Mouse (Mus musculus) left cerebral cortex, postnatal 4 days (tissue): ENCODE results near the gene Rrp7a. TPM values are rescaled to one million over a fixed set of nuclear protein-coding genes. Genes with fewer than 3 reads are reported as not detected.
A peak's percentile ranks its signal among the peaks of the same experiment; 100 is the strongest.

ENCODE experiments used
- DNase-seq: peaks from one replicate; pipeline ENCODE4 v3.0.0-alpha.2; 2022
- intact Hi-C: fragments of 180-260 bp; cut with DNase I; formaldehyde crosslinking; loops from one replicate; pipeline ENCODE4 v1.15.1; 2025
- total RNA-seq, 2 experiments: library from RNA; stranded (reverse); gene quantifications; 2 replicates each; pipeline ENCODE4 v1.2.3; 2021

Gene Rrp7a
- 100 to 1,000 TPM; 125 to 127 TPM for total RNA-seq

GRCm38 (mm10) chr15:83122566-83123145, at the start of gene Rrp7a:
Gene Rrp7a (minus strand): TSS chr15:83122801.
- peak; percentile 92 for DNase-seq
- intact Hi-C loops, result loop anchor here (2.0 kb wide), 1 partner anchor 26 kb away; the partner anchor contains the start of gene Poldip3

GRCm38 (mm10) chr15:83171712-83172481, 49.3 kb upstream of the Rrp7a start:
- DNase-seq, result peak; percentile 97
- intact Hi-C loops, result no loop called here

GRCm38 (mm10) chr15:83170956-83171659, 48.5 kb upstream of the Rrp7a start:
- intact Hi-C loops, result no loop called here

GRCm38 (mm10) chr15:83169772-83170722, 47.4 kb upstream of the Rrp7a start:
- no peak for DNase-seq
- intact Hi-C loops, result no loop called here

More at GRCm38 (mm10) chr15:83170956-83171659, 48.5 kb upstream of the Rrp7a start:
- DNase-seq, result no peak

DNA sequence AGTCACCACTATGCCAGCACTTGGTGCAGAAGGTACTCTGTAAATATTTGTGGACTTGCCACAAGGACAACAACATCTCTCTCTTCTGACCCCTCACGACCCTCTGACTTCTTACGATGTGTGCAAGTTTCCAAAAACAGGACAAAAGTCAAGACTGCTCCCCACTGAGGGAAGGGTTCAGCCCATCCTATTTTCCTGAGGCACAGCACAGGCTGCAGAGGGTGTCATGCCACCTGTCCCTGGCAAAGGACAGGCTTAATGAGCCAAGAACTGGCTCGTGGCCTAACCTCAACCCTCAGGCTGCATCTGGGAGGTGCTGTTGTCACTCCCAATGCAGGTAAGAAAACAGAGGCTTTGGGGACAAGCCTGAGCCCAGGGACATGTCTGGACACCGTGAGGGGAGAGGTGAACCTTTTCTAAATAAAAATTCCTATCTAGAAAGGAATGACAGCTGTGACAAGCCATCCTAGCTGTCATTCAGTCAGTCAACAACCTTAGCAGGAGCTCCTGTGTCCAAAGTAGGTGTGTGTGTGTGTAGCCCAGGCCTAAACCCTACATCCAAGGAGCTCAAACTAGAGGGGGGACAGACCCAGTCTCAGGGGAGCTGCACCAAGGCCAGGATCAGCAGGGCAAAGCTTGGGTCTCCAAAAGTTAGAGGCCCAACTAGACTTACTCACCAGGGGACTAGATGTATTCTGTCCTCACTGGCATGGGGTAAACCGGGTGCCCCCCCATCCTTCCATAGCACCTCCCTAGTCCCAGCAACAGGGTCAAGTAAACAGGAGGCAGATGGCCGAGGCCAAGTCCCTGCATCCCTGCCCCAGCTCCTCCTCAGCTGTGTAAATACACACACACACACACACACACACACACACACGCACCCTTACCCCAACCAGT, 46.5 kb upstream of the Rrp7a start:
- DNase-seq, result no peak

DNA sequence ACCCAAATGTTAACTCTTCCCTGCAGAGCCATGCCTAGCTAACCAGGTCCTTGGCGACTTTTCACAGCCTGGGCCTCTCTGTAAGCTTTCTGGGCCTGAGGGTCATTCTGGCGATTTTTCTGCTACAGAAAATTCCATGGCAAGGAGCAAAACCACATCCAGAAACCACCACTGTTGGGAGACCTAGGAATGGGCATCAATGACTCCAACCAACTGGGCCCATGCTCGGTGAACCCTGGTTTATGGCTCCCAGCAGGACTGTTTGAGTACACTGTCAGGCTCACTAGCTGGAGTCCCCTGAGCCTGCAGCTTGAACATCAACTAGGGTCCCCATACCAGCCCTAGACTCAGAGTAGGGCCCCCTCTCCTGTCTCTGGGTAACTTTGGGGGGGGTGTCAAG, 45.7 kb upstream of the Rrp7a start:
- intact Hi-C loops, result no loop called here
- DNase-seq, result no peak

More for the DNA sequence above, 46.5 kb upstream of the Rrp7a start:
- intact Hi-C loops, result no loop called here

DNA sequence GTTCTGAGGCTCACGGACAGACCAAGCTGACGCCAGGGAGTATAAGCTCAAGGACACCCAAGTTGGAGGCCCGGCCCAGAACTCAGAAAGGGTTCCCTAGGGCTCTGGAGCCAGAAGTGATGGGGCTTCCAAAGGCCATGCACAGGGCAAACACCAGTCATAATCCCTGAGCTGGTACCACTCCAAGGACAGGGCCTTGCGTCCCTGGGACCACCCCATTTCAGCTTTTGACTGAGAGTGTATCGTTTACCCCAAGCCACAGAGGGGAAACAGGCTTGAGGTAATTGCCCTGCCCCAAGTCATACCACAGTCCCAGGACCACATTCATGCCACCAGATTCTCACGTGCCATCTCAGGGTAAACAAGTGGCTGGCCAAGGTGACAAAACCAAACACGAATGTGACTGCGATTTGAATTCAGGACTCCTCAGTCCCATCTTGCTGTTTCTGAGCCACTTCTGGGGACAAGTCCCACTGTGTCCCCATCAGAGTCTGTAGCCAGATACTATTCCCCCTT, 45.0 kb upstream of the Rrp7a start:
- no peak for DNase-seq
- intact Hi-C loops, result no loop called here

- DNase-seq, result no peak
- intact Hi-C loops, result no loop called here
These were observed 44.5 kb upstream of the Rrp7a start for GRCm38 (mm10) chr15:83167126-83167525.

- DNase-seq, result no peak
- intact Hi-C loops, result no loop called here
These were observed 44.0 kb upstream of the Rrp7a start for GRCm38 (mm10) chr15:83166642-83167041.

GRCm38 (mm10) chr15:83165526-83166315, 43.1 kb upstream of the Rrp7a start:
- DNase-seq, result no peak
- intact Hi-C loops, result no loop called here

DNA sequence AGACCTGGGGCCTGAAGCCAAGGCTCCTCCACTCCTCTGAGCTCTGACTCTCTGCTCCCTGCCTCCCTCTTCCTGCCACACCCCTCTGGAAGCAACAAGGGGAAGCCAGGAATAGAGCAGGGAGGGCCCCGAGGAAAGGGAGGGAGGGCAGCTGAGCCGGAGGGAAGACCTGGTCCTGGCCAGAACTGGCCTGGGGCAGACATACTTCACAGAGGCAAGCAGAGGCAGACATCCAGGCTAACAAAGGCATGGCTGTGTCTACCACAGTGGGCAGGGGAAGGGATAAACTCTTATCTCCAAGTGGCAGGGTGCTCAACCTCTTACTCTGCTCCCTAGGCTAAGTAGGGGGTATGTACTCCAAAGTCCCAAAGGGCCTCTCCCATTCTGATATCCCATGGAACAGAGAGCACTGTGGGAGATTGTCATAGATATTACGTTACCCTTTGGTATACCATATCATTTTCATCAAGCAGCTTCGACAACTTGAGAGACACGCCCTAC, 42.4 kb upstream of the Rrp7a start:
- intact Hi-C loops, result no loop called here
- no peak for DNase-seq

- intact Hi-C loops, result no loop called here
- no peak for DNase-seq
These were observed 40.4 kb upstream of the Rrp7a start for GRCm38 (mm10) chr15:83162818-83163485.

DNA sequence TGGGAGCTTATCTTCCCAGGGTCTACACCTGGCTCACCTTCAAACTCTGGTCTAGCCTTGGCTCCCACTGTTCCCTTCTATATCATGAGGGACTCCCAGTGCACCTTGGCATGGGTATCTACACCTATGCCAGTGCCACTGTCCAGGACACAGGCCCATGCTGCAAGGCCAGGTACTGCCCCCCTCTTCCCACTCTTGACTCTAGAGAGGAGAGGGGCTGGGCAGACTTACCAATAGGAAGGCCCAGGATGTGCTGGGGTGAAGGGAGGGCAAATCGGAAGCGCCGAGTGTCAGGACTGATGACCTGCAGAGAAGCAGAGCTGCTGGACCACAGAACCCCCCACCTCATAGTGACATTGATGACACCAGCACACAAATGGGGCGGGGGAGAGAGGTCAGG, 39.4 kb upstream of the Rrp7a start:
- DNase-seq, result no peak
- intact Hi-C loops, result no loop called here

- no peak for DNase-seq
- intact Hi-C loops, result no loop called here
These were observed 38.6 kb upstream of the Rrp7a start for GRCm38 (mm10) chr15:83161062-83161748.

GRCm38 (mm10) chr15:83160561-83160960, 38.0 kb upstream of the Rrp7a start:
- intact Hi-C loops, result no loop called here
- no peak for DNase-seq

GRCm38 (mm10) chr15:83159823-83160222, 37.2 kb upstream of the Rrp7a start:
- no peak for DNase-seq
- intact Hi-C loops, result no loop called here

GRCm38 (mm10) chr15:83158587-83159160, 36.1 kb upstream of the Rrp7a start:
- no peak for DNase-seq
- intact Hi-C loops, result no loop called here
